Mouse (Mus musculus) heart, postnatal 36 days (tissue): ENCODE results near the gene Slx1b. TPM values are rescaled to one million over a fixed set of nuclear protein-coding genes. Genes with fewer than 3 reads are reported as not detected.
"Not testable (repeated sequence)": the region's sequence is repeated elsewhere in the genome, so short reads cannot be mapped to it uniquely, and the experiment has no call there.

Experiments
- DNase-seq, 2 experiments: peaks; one replicate each; pipeline ENCODE4 v3.0.0; 2021 to 2022
- intact Hi-C: fragments of 180-260 bp; cut with DNase I; formaldehyde crosslinking; loops from one replicate; pipeline ENCODE4 v1.15.1; 2025
- total RNA-seq, 2 experiments: library from RNA; stranded (reverse); gene quantifications; 2 replicates each; pipeline ENCODE4 v1.2.3; 2021

The Slx1b gene
- total RNA-seq, 2 experiments from 2014 or later: 4.4 to 5.9 TPM

GRCm38 (mm10) chr7:126703757-126704077 is 8.1 kb upstream of the Slx1b start:
- DNase-seq: no peak
- intact Hi-C loops: no loop called here

- intact Hi-C loops: no loop called here
Observed at GRCm38 (mm10) chr7:126702861-126703756, 7.5 kb upstream of the Slx1b start.

GRCm38 (mm10) chr7:126702358-126702757 is 6.8 kb upstream of the Slx1b start:
- no peak for DNase-seq
- intact Hi-C loops: no loop called here

More at GRCm38 (mm10) chr7:126702861-126703756, 7.5 kb upstream of the Slx1b start:
- no peak for DNase-seq

GRCm38 (mm10) chr7:126701559-126702357 is 6.2 kb upstream of the Slx1b start:
- intact Hi-C loops: no loop called here

GRCm38 (mm10) chr7:126701070-126701469 is 5.5 kb upstream of the Slx1b start:
- DNase-seq: peak; percentile 87 to 94

More at GRCm38 (mm10) chr7:126701559-126702357, 6.2 kb upstream of the Slx1b start:
- DNase-seq: no peak

GRCm38 (mm10) chr7:126700063-126701015 is 4.8 kb upstream of the Slx1b start:
- intact Hi-C loops: no loop called here
- no peak for DNase-seq

More at GRCm38 (mm10) chr7:126701070-126701469, 5.5 kb upstream of the Slx1b start:
- intact Hi-C loops: no loop called here

- intact Hi-C loops: loop anchor here (2.0 to 5.0 kb wide), 4 partner anchors 94 to 296 kb away; partner anchors contain the start of genes Apobr, Cln3, Ppp4c and Sh2b1
- no peak for DNase-seq
Observed at GRCm38 (mm10) chr7:126697838-126698237, 2.3 kb upstream of the Slx1b start.

GRCm38 (mm10) chr7:126696886-126697285 is 1.3 kb upstream of the Slx1b start:
- no peak for DNase-seq
- intact Hi-C loops: loop anchor here (2.0 to 5.0 kb wide), 4 partner anchors 95 to 295 kb away; partner anchors contain the start of genes Apobr, Cln3, Ppp4c and Sh2b1

GRCm38 (mm10) chr7:126696303-126696702 is 719 bp upstream of the Slx1b start:
- intact Hi-C loops: loop anchor here (2.0 to 5.0 kb wide), 4 partner anchors 96 to 294 kb away; partner anchors contain the start of genes Apobr, Cln3, Ppp4c and Sh2b1

GRCm38 (mm10) chr7:126695210-126695611 is 373 bp downstream of the Slx1b start, which contains the start of gene Bola2:
TSS of gene Bola2 (plus strand) at chr7:126695401.
- intact Hi-C loops: loop anchor here (1.0 to 5.0 kb wide), 4 partner anchors 51 to 293 kb away; partner anchors contain the start of genes Ppp4c and Sh2b1
- DNase-seq: peak in 1 of 2 experiments; percentile 78

More at GRCm38 (mm10) chr7:126696303-126696702, 719 bp upstream of the Slx1b start:
- DNase-seq: no peak

GRCm38 (mm10) chr7:126694441-126695051 is 1.0 kb downstream of the Slx1b start:
- intact Hi-C loops: loop anchor here (1.0 to 5.0 kb wide), 4 partner anchors 50 to 292 kb away; partner anchors contain the start of genes Ppp4c and Sh2b1

GRCm38 (mm10) chr7:126693781-126694180 is 1.8 kb downstream of the Slx1b start:
- no peak for DNase-seq
- intact Hi-C loops: no loop called here

More at GRCm38 (mm10) chr7:126694441-126695051, 1.0 kb downstream of the Slx1b start:
- no peak for DNase-seq

- peak; percentile 85 to 93 for DNase-seq
- intact Hi-C loops: no loop called here
Observed at GRCm38 (mm10) chr7:126693256-126693655, 2.3 kb downstream of the Slx1b start.

GRCm38 (mm10) chr7:126692426-126692825 is 3.2 kb downstream of the Slx1b start:
- no peak for DNase-seq
- intact Hi-C loops: no loop called here

- no peak for DNase-seq
- intact Hi-C loops: no loop called here
Observed at GRCm38 (mm10) chr7:126691676-126692075, 3.9 kb downstream of the Slx1b start.

- intact Hi-C loops: no loop called here
- DNase-seq: no peak
Observed at GRCm38 (mm10) chr7:126690737-126691136, 4.8 kb downstream of the Slx1b start.

- no peak for DNase-seq
- intact Hi-C loops: no loop called here
Observed at GRCm38 (mm10) chr7:126689021-126689420, 6.6 kb downstream of the Slx1b start.

- DNase-seq, intact Hi-C loops: not testable (repeated sequence)
Observed at GRCm38 (mm10) chr7:126688156-126688555, 7.4 kb downstream of the Slx1b start.

- intact Hi-C loops: no loop called here
- no peak for DNase-seq
Observed at GRCm38 (mm10) chr7:126681221-126681620, 14.4 kb downstream of the Slx1b start.
